Mouse (Mus musculus) thymus, postnatal 10 days (tissue): ENCODE measurements around the gene H2bfm.
A peak's percentile ranks its signal among the peaks of the same experiment; 100 is the strongest.
"Not testable (repeated sequence)": the region's sequence is repeated elsewhere in the genome, so short reads cannot be mapped to it uniquely, and the experiment has no call there.

ENCODE experiments used
- DNase-seq, 2 experiments: peaks; one replicate each; pipeline ENCODE4 v3.0.0; 2021; ENCODE audit warnings: low spot score in 2 of 2

H2bfm gene

GRCm38 (mm10) chrX:136927031-136927430 is at the start of gene H2bfm:
TSS of gene H2bfm (plus strand) at chrX:136927325.
- DNase-seq = no peak

- peak in 1 of 2 experiments; percentile 2 for DNase-seq
These were observed 31.4 kb upstream of the H2bfm start for GRCm38 (mm10) chrX:136895757-136896156.

DNA sequence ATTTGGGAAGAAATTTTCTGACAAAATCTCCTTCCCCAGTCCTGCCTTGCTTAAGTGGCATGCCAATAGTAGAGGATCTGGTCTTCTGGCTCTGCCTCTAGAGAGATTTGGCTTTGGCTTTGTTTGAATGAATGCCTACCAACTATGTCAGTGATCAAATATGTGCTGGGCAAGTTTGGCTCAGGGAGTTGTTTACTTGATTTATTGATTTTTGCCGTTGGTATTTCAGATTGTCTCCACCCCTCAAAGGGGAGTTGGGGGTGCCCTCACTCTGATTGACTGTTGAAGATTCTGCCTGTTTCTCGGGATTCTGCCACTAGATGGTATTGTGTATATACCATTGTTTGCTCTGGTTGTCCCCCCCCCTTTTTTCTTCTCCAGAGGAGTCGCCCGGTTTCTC is 22.8 kb upstream of the H2bfm start:
- no peak for DNase-seq

- DNase-seq = no peak
These were observed 1.3 kb upstream of the H2bfm start for GRCm38 (mm10) chrX:136925863-136926262.

DNA sequence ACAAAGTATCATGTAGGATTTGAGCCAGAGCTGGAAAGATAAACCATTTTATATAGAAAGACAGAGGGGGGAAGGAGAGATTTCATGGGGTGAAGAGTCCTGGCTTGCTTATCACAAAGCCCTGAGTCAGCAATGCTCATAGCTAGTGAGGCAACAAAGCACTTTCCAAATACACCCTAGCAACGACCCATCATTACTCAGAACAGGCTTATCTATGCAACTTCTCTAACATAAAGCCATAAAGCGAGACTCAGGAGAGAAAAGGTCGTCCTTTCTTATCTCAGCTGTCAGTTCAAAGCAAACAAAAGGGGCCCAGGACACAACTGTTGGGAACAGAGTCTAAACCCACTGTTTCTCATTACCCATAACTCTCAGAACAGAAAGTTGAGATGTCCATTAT is 10.9 kb downstream of the H2bfm start:
- DNase-seq = no peak

- peak in 1 of 2 experiments; percentile 59 for DNase-seq
These were observed 30.6 kb downstream of the H2bfm start for GRCm38 (mm10) chrX:136957583-136958279.

DNA sequence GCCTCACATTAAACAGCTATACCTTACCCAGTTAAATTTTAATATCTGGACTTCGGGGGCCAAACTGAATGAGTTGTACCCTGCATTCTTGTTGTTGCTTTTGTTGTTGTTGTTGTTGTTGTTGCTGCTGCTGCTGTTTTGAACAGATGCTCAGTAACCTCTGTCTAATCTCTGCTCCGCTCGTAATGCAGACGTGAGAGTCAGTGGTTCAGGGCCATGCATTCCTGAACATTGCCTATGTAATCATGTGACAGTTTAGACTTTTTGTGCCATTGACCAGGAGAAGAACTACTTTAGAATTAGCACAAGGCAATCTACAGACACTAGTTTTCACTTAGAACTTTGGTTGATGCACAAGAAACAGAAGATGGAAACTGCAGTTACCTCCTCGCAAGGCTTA is 31.2 kb downstream of the H2bfm start:
- not testable (repeated sequence) for DNase-seq

DNA sequence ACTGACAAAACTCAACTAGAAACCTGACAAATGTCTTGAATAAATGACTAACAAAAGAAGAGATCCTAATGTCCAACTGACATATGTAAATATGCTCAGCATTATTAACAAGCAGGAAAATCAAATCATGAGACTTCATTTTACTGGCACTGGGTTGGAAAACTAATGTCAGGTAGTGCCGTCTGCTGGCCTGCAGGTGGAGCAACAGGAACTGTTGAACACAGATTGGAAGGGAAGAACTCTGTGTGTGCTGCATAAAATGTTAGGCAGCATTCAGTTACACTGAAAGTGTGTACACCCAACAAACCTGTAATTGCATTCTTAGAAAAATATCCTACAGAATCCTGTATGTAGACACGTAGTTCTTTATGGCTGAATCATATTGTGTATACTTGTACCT is 32.6 kb downstream of the H2bfm start:
- DNase-seq = peak in 1 of 2 experiments; percentile 4

DNA sequence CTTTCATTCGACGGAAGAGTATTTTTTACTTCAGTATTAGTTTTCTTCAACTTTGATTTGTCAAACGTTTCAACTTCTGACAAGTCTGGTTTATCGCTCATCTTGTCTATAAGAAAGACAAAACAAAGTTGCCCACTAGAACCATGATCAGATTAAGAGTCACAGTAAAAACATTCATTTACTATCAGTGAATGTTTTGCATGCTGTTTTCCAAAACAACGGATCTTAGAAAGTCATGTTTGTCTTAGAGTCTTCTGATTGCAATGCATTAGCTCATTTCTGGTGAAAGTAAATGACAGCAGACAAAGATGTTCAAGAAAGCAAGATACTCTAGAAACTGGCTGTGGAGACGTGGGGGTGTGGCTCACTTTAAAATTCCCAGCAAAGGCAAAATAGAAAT is 48.3 kb downstream of the H2bfm start, which contains the start of gene Tmsb15b2:
Gene Tmsb15b2, minus strand, starts transcription at position 101 of the 400 bp plus-strand sequence.
- DNase-seq = not testable (repeated sequence)

GRCm38 (mm10) chrX:136976424-136977084 is 49.4 kb downstream of the H2bfm start, which contains the start of the genes Tmsb15l and Tmsb15b1:
TSS of gene Tmsb15l (minus strand) at chrX:136976869.
TSS of gene Tmsb15b1 (minus strand) at chrX:136976874.
- DNase-seq = peak; percentile 36 to 56
